Mouse (Mus musculus): ENCODE data around the gene Wrap73.

Gene Wrap73

GRCm38 (mm10) chr4:154186002-154186537 lies 43.9 kb downstream of the Wrap73 start:
- peak; percentile 56 for DNase-seq

GRCm38 (mm10) chr4:154188948-154189347 lies 46.8 kb downstream of the Wrap73 start:
- peak; percentile 46 for DNase-seq

- no peak for DNase-seq
Measured at GRCm38 (mm10) chr4:154197961-154198360, 55.8 kb downstream of the Wrap73 start.

DNA sequence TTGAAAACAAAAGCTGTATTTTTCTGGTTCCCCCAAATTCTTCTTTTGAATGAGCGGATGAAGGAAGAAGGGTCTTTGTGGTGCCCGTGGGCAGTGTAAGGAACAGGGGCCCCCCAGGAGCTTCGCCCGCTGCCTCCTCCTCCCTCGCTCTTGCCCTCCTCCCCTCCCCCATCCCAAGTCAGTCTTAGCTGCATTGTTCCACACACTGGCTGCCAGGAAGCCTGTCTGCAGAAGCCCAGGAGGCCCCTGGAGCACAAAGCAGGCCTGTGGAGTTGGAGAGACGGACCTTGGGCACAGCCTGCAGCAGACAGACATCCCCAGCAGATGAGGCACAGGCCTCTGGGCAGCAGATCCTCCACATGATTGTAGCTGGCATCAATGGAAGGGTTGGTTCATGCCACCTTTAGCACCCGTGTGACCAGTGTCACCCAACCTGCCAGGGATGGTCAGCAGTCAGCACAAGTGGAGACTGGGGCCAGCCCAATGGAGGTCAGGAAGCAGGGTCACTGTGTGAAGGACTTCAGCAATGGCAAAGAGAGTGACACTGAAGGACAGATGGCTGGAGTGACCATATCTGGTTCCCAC lies 56.3 kb downstream of the Wrap73 start:
- DNase-seq = no peak

GRCm38 (mm10) chr4:154201511-154201910 lies 59.3 kb downstream of the Wrap73 start:
- DNase-seq = no peak

- DNase-seq = peak; percentile 43
Measured at GRCm38 (mm10) chr4:154204532-154204931, 62.4 kb downstream of the Wrap73 start.

DNA sequence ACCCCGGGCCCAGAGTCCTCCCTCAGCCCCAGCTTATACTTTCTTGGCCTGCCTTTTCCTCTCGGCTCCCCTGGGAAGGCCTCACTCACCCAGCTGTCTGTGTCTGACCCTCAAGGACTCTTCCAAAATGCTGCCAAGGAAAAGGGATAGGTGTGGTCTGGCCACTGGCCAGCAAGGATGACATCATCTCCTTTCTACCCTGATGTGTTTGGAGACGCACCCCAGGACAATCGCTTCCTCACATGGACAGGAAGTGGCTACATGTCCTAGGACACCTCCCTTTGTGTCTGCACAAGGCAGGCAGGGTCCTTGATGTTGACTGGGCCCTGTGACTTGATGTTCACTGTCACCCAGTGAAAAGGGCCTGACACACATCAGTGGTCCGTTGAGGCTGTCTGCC lies 63.2 kb downstream of the Wrap73 start:
- DNase-seq = peak; percentile 92

- DNase-seq = peak; percentile 83
Measured at GRCm38 (mm10) chr4:154207261-154207660, 65.1 kb downstream of the Wrap73 start.

DNA sequence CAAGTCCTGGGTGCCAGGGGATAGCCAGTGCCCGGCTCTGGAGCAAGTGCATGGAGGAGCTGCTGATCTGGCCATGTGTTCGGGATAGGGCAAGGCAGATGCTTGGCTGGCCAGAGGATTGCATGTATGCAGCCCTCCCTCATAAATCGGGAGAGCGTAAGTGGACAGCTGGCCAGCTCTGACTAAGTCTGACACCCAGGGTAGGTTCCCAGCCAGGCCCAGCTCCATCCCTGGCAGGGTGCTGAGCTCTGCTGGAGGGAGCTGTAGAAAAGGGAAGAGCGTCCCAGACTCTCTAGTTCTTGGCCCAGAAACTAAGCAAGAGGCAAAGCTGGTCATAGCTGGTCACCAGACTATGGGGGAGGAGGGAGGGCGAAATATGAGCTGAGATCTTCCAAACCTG lies 66.9 kb downstream of the Wrap73 start:
- no peak for DNase-seq

DNA sequence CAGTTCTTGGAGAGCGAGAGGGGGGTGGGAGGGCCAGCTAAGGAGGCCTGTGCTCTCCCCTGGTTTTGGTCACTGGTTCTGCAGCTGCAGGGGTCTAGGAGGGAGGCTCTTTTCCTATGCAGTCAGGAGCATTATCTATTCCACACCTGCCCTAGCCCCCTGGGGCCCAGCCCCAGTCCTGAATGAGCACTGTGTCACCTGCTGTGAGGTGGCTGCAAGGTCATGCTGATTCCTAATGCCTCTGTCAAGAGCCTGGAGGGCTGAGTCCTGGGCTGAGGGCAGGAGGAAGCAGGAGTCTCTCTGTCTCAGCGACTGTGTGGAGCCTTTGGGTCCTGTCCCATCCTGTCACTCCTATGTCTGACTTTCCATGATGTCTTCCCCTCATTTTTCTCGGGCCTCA lies 67.7 kb downstream of the Wrap73 start:
- no peak for DNase-seq

DNA sequence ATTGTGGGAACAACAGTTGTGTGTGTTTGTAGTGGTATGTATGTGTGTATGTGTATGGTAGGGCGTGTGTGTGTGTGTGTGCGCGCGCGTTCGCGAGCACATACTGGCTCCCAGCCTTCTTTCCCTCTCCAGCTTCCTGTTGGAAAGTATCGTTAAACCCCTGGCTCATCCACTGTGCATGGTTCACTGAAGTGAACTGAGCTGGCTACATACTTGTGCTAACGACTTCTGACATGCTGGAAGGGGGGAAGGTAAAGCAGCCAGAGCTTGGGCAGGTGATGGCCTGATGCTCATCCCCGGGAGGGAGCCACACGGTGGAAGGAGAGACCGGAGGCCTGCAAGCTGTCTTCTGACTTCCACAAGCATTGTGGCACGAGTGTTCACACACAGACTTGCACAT lies 69.3 kb downstream of the Wrap73 start:
- DNase-seq = no peak

- DNase-seq = peak; percentile 31
Measured at GRCm38 (mm10) chr4:154213586-154213985, 71.4 kb downstream of the Wrap73 start.

DNA sequence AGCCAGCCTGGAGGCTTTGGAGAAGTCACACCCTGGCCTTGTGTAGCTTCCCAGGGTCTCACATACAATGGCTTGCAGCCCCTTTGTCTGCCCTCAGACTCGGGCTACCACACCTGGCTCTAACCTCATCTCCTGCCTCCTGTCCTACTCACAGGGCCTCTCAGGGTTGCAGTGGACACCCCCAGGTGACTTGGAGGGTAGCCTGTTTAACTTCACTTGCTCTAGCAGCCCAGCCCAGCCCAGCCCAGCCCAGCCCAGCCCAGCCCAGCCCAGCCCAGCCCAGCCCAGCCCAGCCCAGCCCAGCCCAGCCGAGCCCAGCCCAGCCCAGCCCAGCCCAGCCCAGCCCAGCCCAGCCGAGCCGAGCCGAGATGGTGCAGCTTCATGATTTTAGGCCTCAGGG lies 71.9 kb downstream of the Wrap73 start:
- no peak for DNase-seq

Measured in lung, postnatal 36 days (tissue).